Mouse (Mus musculus) ES-E14 (cell line): ENCODE results near the gene Pdgfa. TPM values are rescaled to one million over a fixed set of nuclear protein-coding genes. Genes with fewer than 3 reads are reported as not detected.

Experiments
- DNase-seq: peaks from one replicate; pipeline ENCODE4 v3.0.0-alpha.2; 2013; ENCODE audit warnings: low read depth, low spot score
- H3K27ac ChIP-seq: 2 replicates; pipeline ENCODE4 v1.5.1; 2012; ENCODE audit warnings: low read depth, mild to moderate bottlenecking, low read length, moderate library complexity, mixed read lengths; ENCODE audit not compliant: poor library complexity, insufficient read depth, severe bottlenecking
- H3K36me3 ChIP-seq: 2 replicates; pipeline ENCODE4 v1.6.1; 2012; ENCODE audit warnings: mild to moderate bottlenecking, low read length, moderate library complexity, mixed read lengths; ENCODE audit not compliant: control insufficient read depth, poor library complexity, insufficient read depth, severe bottlenecking
- H3K4me1 ChIP-seq, 2 experiments: fragments of 150-350 bp in 1 of 2; sonication (generic) in 1 of 2; 2 replicates each; pipeline ENCODE4 v1.6.1; 2012; ENCODE audit warnings: low read length in 2 of 2, mild to moderate bottlenecking in 1 of 2, mixed read lengths in 1 of 2; ENCODE audit not compliant: control insufficient read depth in 2 of 2, insufficient read depth in 2 of 2, poor library complexity in 1 of 2
- H3K4me3 ChIP-seq, 2 experiments: fragments of 150-350 bp in 1 of 2; sonication (generic) in 1 of 2; 2 replicates each; pipeline ENCODE4 v1.5.1; 2012; ENCODE audit warnings: low read length in 2 of 2, low read depth in 1 of 2, mild to moderate bottlenecking in 1 of 2, mixed read lengths in 1 of 2; ENCODE audit not compliant: insufficient read depth in 1 of 2, poor library complexity in 1 of 2, severe bottlenecking in 1 of 2
- H3K9ac ChIP-seq: 2 replicates; pipeline ENCODE4 v1.6.1; 2012; ENCODE audit warnings: low read depth, mild to moderate bottlenecking, low read length, mixed read lengths; ENCODE audit not compliant: poor library complexity, insufficient read depth, severe bottlenecking
- H3K9me3 ChIP-seq: fragments of 150-350 bp; sonication (generic); 2 replicates; pipeline ENCODE4 v1.6.1; 2012; ENCODE audit warnings: low read depth, mild to moderate bottlenecking, low read length; ENCODE audit not compliant: control insufficient read depth, insufficient read depth
- CHD2 ChIP-seq: IDR thresholded peaks from 2 replicates; pipeline ENCODE4 v1.6.1; 2014; ENCODE audit warnings: mild to moderate bottlenecking, low read depth, low read length, inconsistent platforms
- HCFC1 ChIP-seq: IDR thresholded peaks from 2 replicates; pipeline ENCODE4 v1.6.1; 2012; ENCODE audit warnings: low read length, inconsistent platforms, borderline replicate concordance; ENCODE audit not compliant: insufficient read depth
- MAFK ChIP-seq: IDR thresholded peaks from 2 replicates; pipeline ENCODE4 v1.6.1; 2014; ENCODE audit warnings: mild to moderate bottlenecking, low read depth, low read length, inconsistent platforms; ENCODE audit not compliant: insufficient read depth
- ZC3H11A ChIP-seq: IDR thresholded peaks from 2 replicates; pipeline ENCODE4 v1.6.1; 2012; ENCODE audit warnings: low read depth, mild to moderate bottlenecking, inconsistent platforms, low read length, borderline replicate concordance
- ZNF384 ChIP-seq: IDR thresholded peaks from 2 replicates; pipeline ENCODE4 v1.6.1; 2012; ENCODE audit warnings: low read depth, low read length, inconsistent platforms
- in situ Hi-C, 2 experiments: fragments of 600-800 bp; cut with MboI; formaldehyde crosslinking; loops; one replicate each; pipeline ENCODE4 v1.15.1; 2025; ENCODE audit warnings: low sequenced_read_pairs in 2 of 2, inconsistent platforms in 1 of 2; ENCODE audit not compliant: unreplicated experiment in 2 of 2
- total RNA-seq: library from RNA; depleted of rRNA; stranded (reverse); fragments of 300-350 nt; gene quantifications from 2 replicates; pipeline ENCODE4 v1.2.3, GENCODE M21; 2012

Gene Pdgfa
- total RNA-seq, 1 experiment = 81.5 TPM

- no peak for DNase-seq
- Histone ChIP-seq H3K9ac (no peak overlapping the region), H3K4me3 (no peak overlapping the region), H3K9me3 (no peaks in the 10 kb centered on the region), H3K27ac (no peak overlapping the region), H3K36me3 (no peaks in the 10 kb centered on the region), H3K4me1 (no peaks in the 10 kb centered on the region)
- TF ChIP-seq CHD2 = no peak
- no peak for TF ChIP-seq ZC3H11A
- no peak for TF ChIP-seq MAFK
- no peak for TF ChIP-seq HCFC1
- TF ChIP-seq ZNF384 = no peak
- in situ Hi-C loops = no loop called here
Measured at GRCm38 (mm10) chr5:139007141-139007775, 10.1 kb upstream of the Pdgfa start.

DNA sequence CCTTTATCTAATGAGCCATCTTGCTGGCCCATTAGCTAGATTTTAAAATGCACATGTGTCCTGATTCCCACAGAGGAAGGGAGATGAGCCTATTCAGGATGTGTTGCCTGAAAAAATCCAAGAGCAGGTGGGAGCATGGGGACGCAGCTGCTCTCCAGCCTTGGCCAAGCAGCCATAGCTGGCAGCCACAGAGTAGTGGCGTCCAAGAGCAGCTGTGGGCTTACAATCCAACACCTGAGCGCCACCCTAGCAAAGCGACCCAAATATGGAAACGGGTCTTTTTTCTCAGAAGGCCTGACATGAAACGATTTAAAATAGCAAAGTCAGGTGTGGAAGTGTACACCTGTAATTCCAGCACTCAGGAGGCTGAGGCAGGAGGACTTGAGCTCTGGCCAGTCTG lies 7.4 kb upstream of the Pdgfa start:
- no peak overlapping the region for H3K4me3 ChIP-seq
- TF ChIP-seq HCFC1 = no peak
- TF ChIP-seq MAFK = no peak
- no peak for TF ChIP-seq CHD2
- no peak for TF ChIP-seq ZC3H11A
- TF ChIP-seq ZNF384 = no peak
- no peak overlapping the region for H3K27ac ChIP-seq
- no peaks in the 10 kb centered on the region for H3K9me3 ChIP-seq
- DNase-seq = no peak
- H3K36me3 ChIP-seq = no peaks in the 10 kb centered on the region
- H3K9ac ChIP-seq = no peak overlapping the region
- peaks cover 0 to 2% of the 10 kb centered on the region in 2 experiments; a peak in 1 of 4 replicates for H3K4me1 ChIP-seq
- in situ Hi-C loops = no loop called here

DNA sequence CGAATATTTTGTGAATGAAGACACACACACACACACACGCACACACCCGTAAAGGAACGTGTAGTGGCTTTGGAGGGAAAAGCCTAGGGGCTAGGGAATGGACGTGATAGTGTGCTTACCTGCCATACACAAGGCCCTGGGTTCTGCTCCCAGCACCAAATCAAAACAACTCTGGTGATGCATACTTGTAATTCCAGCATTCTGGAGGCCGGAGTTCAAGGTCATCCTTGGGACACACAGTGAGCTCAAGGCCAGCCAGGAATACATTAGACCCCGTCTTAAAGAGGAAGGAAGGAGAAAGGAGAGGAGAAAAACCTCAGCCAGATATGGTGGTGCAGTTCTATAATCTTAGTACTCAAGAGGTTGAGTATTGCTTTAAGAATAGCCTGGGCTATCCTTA lies 2.5 kb upstream of the Pdgfa start:
- Histone ChIP-seq H3K36me3 (no peaks in the 10 kb centered on the region), H3K27ac (no peak overlapping the region), H3K4me3 (no peak overlapping the region), H3K9me3 (no peaks in the 10 kb centered on the region), H3K4me1 (peaks cover 0 to 17% of the 10 kb centered on the region in 2 experiments; a peak in 2 of 4 replicates), H3K9ac (no peak overlapping the region)
- in situ Hi-C loops = loop anchor here (5.0 to 10.0 kb wide), 3 partner anchors 538 to 905 kb away; partner anchors contain the start of genes Elfn1 (in 1 of the 2) and Uncx (in 1 of the 2)
- TF ChIP-seq MAFK = no peak
- no peak for TF ChIP-seq ZNF384
- TF ChIP-seq HCFC1 = no peak
- no peak for TF ChIP-seq ZC3H11A
- TF ChIP-seq CHD2 = no peak
- no peak for DNase-seq

GRCm38 (mm10) chr5:138997936-138998580 lies 888 bp upstream of the Pdgfa start:
- Histone ChIP-seq H3K4me3 (peak overlapping the region; percentile 16 to 94; a peak in 3 of 4 replicates), H3K4me1 (peaks cover 0 to 17% of the 10 kb centered on the region in 2 experiments; a peak in 2 of 4 replicates), H3K9me3 (no peaks in the 10 kb centered on the region), H3K27ac (no peak overlapping the region), H3K36me3 (no peaks in the 10 kb centered on the region), H3K9ac (peak overlapping the region; percentile 26)
- TF ChIP-seq MAFK (no peak), CHD2 (no peak), ZNF384 (no peak), ZC3H11A (no peak), HCFC1 (no peak)
- in situ Hi-C loops = loop anchor here (5.0 to 10.0 kb wide), 3 partner anchors 539 to 907 kb away; partner anchors contain the start of genes Elfn1 (in 1 of the 2) and Uncx (in 1 of the 2)
- no peak for DNase-seq
